Mouse (Mus musculus) splenic B cell, adult 2 months (primary cell): ENCODE results near the gene Mlst8.
"Not testable (repeated sequence)": the region's sequence is repeated elsewhere in the genome, so short reads cannot be mapped to it uniquely, and the experiment has no call there.

Source experiments
- DNase-seq: peaks from one replicate; pipeline ENCODE4 v3.0.0-alpha.2; 2011; ENCODE audit warnings: low read depth, low spot score
- H3K27me3 ChIP-seq: 2 replicates; pipeline ENCODE4 v1.6.1; 2012; ENCODE audit warnings: mild to moderate bottlenecking, low read length, moderate library complexity, mixed read lengths; ENCODE audit not compliant: control insufficient read depth, poor library complexity, insufficient read depth, severe bottlenecking
- H3K36me3 ChIP-seq: 2 replicates; pipeline ENCODE4 v1.6.1; 2012; ENCODE audit warnings: mild to moderate bottlenecking, low read length, moderate library complexity, mixed read lengths; ENCODE audit not compliant: control insufficient read depth, poor library complexity, insufficient read depth, severe bottlenecking

Gene Mlst8

DNA sequence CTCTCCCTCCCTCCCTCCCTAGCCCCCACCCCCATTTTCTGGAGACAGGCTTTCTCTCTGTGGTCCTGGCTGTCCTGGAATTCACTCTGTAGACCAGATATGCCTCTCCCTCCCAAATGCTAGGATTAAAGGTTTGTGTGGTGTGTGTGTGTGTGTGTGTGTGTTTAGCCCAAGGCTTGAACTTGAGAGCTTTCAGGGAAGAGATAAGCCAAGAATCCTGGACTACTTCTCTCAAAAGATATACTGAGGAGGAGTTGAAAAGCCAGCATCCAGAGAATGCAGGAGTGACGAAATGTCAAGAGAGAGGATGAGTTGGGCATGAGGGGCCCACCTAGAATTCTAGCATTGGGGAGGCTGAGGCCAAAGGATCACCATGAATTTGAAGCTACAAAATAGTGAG lies 15.9 kb downstream of the Mlst8 start:
- DNase-seq, result no peak
- no peaks in the 10 kb centered on the region for H3K27me3 ChIP-seq
- H3K36me3 ChIP-seq, result no peaks in the 10 kb centered on the region

DNA sequence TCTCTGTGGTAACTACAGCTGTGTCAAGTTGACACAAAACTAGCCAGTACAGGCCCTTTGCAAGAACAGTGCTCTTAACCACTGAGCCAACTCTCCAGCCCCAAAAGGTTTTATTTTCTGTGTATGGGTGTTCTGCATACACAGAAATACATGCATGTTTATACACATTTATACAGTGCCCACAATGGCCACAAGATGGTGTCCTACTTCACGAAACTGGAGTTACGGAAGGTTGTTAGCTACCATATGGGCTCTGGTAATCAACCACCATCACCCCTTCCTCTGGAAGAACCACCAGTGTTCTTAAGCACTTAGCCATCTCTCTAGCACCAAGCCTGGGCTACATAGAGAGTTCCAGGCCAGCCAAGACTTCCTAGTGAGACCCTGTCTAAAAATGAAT lies 17.3 kb downstream of the Mlst8 start:
- DNase-seq, result peak; percentile 76
- Histone ChIP-seq H3K27me3 (no peaks in the 10 kb centered on the region), H3K36me3 (no peaks in the 10 kb centered on the region)

DNA sequence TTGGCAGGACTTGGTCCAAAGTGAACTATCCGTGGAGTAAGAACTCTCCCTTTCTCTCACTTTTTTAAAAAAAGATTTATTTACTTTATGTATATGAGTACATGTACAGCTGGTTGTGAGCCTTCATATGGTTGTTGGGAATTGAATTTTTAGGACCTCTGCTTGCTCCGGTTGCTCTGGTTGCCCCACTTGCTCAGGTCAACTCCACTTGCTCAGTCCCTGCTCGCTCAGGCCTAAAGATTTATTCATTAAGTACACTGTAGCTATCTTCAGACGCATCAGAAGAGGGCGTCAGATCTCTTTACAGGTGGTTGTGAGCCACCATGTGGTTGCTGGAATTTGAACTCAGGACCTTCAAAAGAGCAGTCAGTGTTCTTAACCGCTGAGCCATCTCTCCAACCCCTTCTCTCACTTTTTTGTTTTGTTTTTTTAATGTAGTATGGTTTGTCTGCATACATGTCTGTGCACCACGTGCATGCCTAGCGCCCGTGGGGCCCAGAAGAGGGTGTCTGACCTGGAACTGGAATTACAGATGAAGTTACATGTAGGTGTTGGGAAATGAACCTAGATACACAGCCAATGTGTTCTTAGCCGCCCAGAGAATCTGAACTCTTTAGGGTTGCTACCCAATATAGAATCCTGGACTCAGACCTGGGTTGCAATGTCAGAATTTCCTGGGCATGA lies 23.2 kb downstream of the Mlst8 start:
- H3K36me3 ChIP-seq, DNase-seq: not testable (repeated sequence)

DNA sequence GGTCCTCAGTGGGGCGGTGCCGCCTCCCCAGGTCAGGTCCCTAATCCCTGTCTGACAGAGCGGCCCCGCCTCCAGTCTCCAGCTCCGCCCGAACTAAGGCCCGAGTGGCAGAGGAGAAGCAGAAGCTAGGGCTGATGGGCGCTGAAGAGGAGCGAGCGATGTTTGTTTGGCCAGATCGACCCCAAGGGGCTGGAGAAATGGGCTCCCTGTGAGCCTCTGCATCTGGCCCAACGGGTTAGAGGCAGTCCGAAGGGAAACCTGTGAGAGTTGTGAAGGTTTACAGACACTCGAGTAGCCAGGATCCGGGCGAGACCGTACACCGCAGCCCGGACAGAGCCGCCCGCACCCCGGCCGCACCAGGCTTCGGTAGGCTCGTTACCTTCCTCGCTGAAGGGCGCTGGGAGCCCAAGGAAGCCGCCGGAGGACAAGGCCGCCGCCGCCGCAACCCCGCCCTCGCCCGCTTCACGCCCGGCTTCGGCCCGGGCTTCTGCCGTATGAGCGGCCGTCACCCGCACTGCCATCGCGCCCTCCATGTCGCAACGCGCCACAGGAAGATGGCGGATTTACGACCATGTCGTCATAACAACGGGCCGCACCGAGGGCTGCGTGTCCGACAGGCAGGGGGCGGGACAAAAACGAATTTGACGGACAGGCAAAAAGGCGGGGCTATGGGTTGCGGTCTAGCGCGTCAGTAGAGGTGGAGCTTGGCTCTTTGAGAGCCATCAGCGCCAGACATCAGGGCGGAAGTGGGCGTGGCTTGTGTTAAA lies 23.9 kb downstream of the Mlst8 start:
- H3K27me3 ChIP-seq, result no peaks in the 10 kb centered on the region
- peak; percentile 100 for DNase-seq
- no peaks in the 10 kb centered on the region for H3K36me3 ChIP-seq

More for the DNA sequence above, 23.2 kb downstream of the Mlst8 start:
- not testable (repeated sequence) for H3K27me3 ChIP-seq

DNA sequence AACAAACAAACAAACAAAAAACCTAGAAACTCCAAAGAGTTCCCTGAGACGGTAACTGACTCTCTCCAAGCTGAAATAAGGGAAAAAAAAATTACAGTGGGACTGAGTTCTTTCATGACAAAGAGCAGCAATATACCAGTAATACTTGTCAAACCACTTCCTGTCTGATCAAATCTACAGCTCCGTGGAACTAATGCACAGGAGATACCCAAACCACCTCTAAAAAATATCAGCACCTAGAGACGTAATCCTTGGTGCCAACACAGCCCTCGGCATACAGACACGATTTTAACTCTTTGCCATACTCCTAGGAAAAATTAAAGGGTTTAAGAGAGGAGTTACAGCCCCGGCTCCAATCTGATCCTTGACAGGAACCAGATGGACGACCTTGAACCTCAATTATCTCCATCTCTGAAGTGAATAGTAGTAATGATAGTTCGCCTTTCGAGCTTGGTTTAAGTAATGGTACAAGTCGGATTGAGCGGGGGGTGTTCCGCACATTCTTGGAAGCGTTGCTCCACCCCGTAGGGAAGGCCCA lies 24.6 kb downstream of the Mlst8 start:
- no peak for DNase-seq
- H3K36me3 ChIP-seq, result no peaks in the 10 kb centered on the region; the same call in 1 of the 2 replicates

DNA sequence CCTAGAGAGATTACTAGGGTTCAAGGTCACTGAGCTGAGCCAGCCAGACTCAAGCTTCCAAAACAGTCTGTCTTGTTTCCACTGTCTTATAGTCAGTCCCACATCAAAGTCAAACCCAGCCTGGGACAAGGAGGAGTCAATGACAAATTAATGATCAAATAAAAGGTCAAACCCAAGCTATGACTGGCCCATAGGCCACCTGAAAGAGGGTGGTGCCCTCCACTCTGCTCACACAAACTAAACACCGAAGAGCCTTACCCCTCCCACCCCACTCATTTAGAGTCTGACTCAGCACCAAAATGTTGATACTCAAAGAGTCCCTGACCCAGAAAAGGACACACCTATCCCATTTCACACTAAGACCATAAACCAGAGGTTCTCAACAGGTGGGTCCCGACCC lies 25.5 kb downstream of the Mlst8 start:
- H3K36me3 ChIP-seq, result no peaks in the 10 kb centered on the region; the same call in 1 of the 2 replicates
- H3K27me3 ChIP-seq, result no peaks in the 10 kb centered on the region
- DNase-seq, result no peak

More for the DNA sequence above, 24.6 kb downstream of the Mlst8 start:
- no peaks in the 10 kb centered on the region for H3K27me3 ChIP-seq

DNA sequence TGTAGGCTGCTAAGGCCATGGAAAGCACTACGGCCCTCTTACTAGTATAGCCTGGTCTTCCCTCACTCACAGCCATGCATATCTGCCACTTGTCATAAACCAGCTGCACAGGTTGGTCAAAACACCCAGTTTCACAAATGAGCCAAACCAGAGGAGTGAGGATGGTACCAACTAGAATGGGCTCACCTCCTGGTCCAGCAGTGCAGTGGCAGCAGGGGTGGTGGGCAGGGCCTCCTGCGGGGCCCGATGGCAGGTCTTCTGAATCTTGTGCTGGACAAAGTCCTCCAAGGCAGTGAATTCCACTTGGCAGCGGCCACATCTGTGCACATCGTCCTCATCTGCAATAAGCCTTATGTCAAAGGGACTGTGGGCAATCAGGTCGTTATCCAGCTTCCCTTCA lies 27.7 kb downstream of the Mlst8 start:
- H3K36me3 ChIP-seq, result no peaks in the 10 kb centered on the region; the same call in 1 of the 2 replicates
- DNase-seq, result no peak
- H3K27me3 ChIP-seq, result no peaks in the 10 kb centered on the region

DNA sequence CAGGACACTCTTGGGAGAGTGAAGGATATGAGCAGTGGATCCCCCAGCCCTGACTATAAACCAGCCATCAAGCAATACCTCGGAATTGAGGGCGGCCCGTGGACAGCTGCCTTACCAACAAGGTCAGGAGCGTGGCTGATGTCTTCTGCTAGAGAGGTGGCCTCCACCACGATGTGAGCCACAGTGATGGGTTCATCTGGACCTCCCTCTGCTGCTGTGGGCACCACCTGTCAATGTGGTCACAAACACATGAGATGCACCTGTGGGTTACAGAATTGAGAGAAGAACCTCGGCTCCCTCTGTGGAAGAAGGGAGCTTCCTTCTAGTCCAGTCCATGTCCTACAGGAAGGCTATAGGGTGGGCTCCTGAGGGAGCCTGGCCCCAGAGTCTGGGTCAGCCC lies 29.4 kb downstream of the Mlst8 start:
- DNase-seq, result no peak
- H3K36me3 ChIP-seq, result peaks cover 4% of the 10 kb centered on the region
- no peaks in the 10 kb centered on the region for H3K27me3 ChIP-seq

DNA sequence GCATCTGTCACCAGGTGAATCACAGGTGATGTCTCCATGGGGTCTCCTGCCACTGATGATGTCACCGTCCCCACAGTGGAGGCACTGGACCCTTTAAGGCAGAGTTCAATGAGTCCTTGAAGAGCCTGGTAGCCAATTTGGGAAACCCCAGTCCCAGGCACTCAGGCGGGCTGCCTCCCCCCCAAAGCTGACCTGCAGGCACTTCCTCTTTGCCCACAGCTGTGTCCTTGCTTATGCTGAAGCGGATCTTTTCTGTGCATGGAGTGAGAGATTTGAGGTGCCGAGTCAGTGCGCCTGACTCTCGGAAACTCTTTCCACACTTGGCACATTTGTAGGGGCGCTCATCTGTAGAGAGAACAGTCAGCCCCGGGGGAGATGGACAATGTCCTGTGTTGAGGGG lies 32.3 kb downstream of the Mlst8 start:
- Histone ChIP-seq H3K36me3 (peaks cover 4% of the 10 kb centered on the region), H3K27me3 (no peaks in the 10 kb centered on the region)
- DNase-seq, result no peak

DNA sequence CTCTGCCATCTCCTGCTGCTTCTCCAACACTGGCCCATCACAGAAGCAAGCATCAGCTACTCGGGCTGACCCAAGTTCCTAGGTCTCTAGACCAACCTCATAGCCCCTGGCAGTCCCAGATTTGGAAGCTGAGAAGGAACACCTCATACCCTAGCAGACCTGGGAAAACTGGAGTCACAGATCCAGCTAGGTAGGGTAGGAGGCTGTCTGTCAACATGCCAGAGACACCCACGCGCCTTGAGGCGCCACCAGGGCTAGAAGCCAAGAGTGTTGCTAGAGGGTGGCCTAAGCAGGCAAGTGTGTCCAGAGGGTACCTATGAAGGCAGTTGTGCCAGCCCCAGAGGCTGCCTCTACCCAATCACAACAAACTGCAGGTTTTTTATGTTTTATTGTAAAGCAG lies 35.5 kb downstream of the Mlst8 start:
- Histone ChIP-seq H3K36me3 (peaks cover 8% of the 10 kb centered on the region), H3K27me3 (no peaks in the 10 kb centered on the region)
- DNase-seq, result no peak

DNA sequence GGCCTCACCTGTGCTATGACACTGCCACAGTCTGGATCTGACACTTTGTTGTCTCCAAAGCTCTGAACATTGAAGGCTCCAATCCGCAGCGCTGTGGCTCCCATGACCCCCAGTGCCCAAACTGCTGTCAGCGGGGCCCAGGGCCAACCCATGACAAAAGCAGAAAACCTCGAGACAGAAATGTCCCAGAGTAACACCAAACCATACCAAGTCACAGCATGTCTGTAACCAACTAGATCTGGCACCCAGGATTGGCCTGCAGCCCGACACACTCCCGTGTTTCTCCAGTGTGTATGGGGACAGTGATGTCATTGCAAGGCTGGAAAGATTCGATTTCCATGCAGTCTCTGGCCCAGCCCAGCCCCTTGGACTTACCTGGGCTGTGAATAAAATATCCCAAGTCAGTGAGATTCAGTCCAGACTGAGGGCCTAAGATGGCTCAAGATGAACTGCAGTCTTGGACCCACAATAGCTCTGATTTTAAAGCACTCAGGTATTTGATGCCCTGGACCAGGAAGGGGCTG lies 36.2 kb downstream of the Mlst8 start, which contains the start of gene Dnase1l2:
Gene Dnase1l2, minus strand, starts transcription at position 474 of the 524 bp plus-strand sequence.
- DNase-seq, result no peak
- no peaks in the 10 kb centered on the region for H3K27me3 ChIP-seq
- H3K36me3 ChIP-seq, result peaks cover 8% of the 10 kb centered on the region

DNA sequence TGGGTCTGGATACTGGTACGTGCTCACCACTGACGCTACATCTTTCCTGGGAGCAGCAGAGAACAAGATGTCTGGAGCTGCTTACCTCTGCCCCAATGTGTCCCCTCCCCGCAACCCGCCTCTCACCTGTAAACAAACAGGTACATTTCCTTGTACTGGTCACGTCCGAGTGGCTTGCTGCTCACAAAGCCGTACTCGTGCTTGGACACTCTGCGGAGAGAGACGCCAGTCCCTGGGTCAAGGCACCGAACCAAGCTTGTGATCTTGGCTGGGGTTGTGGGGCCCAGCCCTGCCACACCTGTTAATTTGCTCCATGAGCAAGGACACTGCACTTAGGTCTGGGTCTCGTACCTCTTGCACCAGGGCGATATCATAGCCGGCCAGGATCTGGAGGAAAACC lies 36.8 kb downstream of the Mlst8 start:
- H3K36me3 ChIP-seq, result peaks cover 8% of the 10 kb centered on the region
- no peak for DNase-seq
- no peaks in the 10 kb centered on the region for H3K27me3 ChIP-seq

DNA sequence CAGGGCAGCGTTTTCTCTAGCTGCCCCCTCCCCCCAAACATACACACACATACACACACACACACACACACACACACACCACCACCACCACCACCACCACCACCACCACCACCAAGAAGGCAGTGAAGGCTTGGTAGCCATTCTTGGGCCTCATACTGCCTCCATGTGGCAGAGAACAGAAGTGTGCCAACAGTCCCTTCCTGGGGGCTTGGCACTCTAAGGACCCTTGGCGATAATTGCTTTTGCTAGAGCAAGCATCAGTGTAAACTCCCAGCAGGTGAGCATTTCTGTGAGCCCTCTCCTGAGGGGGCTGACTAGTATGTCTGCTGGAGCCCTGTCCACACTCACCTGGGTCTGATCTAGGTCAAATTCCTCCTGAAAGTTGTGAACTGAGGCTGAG lies 37.7 kb downstream of the Mlst8 start:
- Histone ChIP-seq H3K27me3 (no peaks in the 10 kb centered on the region), H3K36me3 (peaks cover 8% of the 10 kb centered on the region)
- DNase-seq, result peak; percentile 19

DNA sequence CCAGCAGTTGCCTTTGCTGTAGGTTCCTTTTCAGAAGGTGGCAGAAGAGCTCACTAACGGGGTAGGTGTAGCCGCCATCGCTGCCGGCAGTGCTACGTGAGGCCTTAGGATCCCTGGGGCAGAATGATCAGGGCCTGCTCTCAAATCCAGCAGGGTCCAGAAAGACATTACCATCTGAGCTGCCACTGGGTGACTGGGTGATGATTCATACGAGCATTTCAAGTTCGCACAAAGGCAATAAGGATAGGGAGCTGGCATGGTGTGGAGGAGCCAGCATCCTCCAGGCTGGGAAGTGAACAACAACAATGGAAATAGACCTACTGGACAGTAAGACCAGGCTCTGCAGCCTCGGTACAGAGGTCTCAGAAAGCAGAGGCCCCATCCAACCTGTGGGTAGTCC lies 38.5 kb downstream of the Mlst8 start:
- Histone ChIP-seq H3K36me3 (peaks cover 4% of the 10 kb centered on the region), H3K27me3 (no peaks in the 10 kb centered on the region)
- no peak for DNase-seq

DNA sequence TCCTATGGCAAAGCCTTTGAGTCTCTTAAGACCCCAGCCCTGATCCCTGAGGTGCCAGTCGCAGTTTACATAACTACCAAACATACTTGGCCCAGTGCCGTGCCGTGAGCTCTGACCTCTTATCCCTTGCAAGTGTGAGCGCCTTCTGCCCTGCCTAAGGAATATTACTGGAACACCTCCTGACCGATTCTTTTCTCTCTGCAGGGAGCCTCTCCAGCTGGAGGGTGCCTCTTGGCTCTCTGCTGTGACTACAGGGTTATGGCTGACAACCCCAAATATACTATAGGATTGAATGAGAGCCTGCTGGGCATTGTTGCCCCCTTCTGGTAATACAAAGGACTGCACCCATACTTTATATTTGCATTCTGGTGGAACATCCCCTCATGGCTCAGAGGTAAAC lies 41.9 kb downstream of the Mlst8 start:
- DNase-seq, result peak; percentile 79
- Histone ChIP-seq H3K36me3 (peaks cover 5% of the 10 kb centered on the region), H3K27me3 (no peaks in the 10 kb centered on the region)
